Mouse (Mus musculus) stomach, postnatal 0 days (tissue): ENCODE results near the gene Six5.

Experiments
- CTCF ChIP-seq: IDR thresholded peaks from 2 replicates; pipeline ENCODE4 v1.5.1; 2016; ENCODE audit warnings: antibody characterized with exemption, low read depth, mild to moderate bottlenecking, moderate library complexity
- EP300 ChIP-seq: optimal IDR thresholded peaks from 2 replicates; pipeline ENCODE3; 2016; ENCODE audit warnings: antibody characterized with exemption

- TF ChIP-seq EP300 (no peak), CTCF (no peak)
Observed at GRCm38 (mm10) chr7:19107436-19107835, 13.0 kb downstream of the Six5 start.
